Mouse (Mus musculus) neutrophil, adult 65 days (primary cell): ENCODE data around the gene Cnot11. TPM values are rescaled to one million over a fixed set of nuclear protein-coding genes. Genes with fewer than 3 reads are reported as not detected.

Experiments used
- total RNA-seq: library from RNA; stranded (reverse); gene quantifications from 2 replicates; pipeline ENCODE4 v1.2.4, GENCODE M21; 2023

Gene Cnot11
- 17.7 and 21.0 TPM in 2 replicates for total RNA-seq

DNA sequence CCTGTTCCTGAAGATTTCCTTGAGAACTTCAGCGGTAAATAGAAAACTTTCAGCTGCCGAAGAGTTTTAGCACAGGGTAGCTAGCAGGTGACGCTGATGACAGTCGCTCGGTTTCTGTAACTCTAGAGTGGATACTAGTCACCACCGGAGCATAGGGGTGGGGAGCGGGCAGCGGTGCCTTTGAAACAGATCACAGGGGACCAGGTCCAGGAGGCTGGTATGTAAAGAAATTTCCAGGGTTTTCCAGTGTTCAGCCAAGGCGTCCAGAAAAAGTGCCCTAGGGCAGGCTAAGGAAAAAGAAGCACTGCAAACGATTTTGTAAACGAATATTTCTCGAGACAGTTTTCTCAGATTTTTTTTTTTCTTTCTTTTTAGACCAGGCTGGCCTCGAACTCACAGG, at the start of gene Cnot11:
Gene Cnot11, plus strand, starts transcription at position 162 of the 400 bp plus-strand sequence.

GRCm38 (mm10) chr1:39577253-39577705, 42.5 kb downstream of the Cnot11 start, which contains the start of gene Rnf149:
TSS of gene Rnf149 (minus strand) at chr1:39577405.

Other genes with a start within 250 kb of the Cnot11 start
- gene Rpl31, start 167.2 kb upstream of the Cnot11 start, total RNA-seq = 209 and 501 TPM in 2 replicates
- 130 and 163 TPM in 2 replicates for gene Tbc1d8, start 56.2 kb upstream of the Cnot11 start, total RNA-seq
- gene Rnf149, start 42.4 kb downstream of the Cnot11 start, total RNA-seq = 300 and 433 TPM in 2 replicates
- gene Creg2, start 116.5 kb downstream of the Cnot11 start, total RNA-seq = 0.07 and 0.09 TPM in 2 replicates
- gene Rfx8, start 186.0 kb downstream of the Cnot11 start, total RNA-seq = not detected in 2 replicates